Mouse (Mus musculus): Measurements from ENCODE around the gene Fgd6.

GRCm38 (mm10) chr10:94087367-94088077 is 51.7 kb downstream of the Fgd6 start:
- no peak for TF ChIP-seq POLR2A (IDR thresholded peaks at IDR 0.05; ENCODE audit: borderline replicate concordance, extremely low read depth, insufficient read depth, insufficient read length, poor library complexity, severe bottlenecking)
- no peak for TF ChIP-seq CTCF (IDR thresholded peaks at IDR 0.05; ENCODE audit: borderline replicate concordance, extremely low read depth, insufficient read depth, insufficient read length)
